Mouse (Mus musculus) ovary, adult 2 months (tissue): Measurements from ENCODE around the gene Fam13a. TPM values are rescaled to one million over a fixed set of nuclear protein-coding genes. Genes with fewer than 3 reads are reported as not detected.

Source experiments
- polyA plus RNA-seq: library from polyadenylated mRNA; depleted of rRNA; stranded (reverse); fragments of >200 nt; gene quantifications from 2 replicates; pipeline ENCODE4 v1.2.3, GENCODE M21; 2012; rRNA removed

Gene Fam13a
- polyA plus RNA-seq: 12.6 and 18.2 TPM in 2 replicates

GRCm38 (mm10) chr6:59024164-59024724 is at the start of gene Fam13a:
TSS of gene Fam13a (minus strand) at chr6:59024549.

GRCm38 (mm10) chr6:58906852-58907261 is 117.5 kb downstream of the Fam13a start, which contains the start of gene Nap1l5:
TSS of gene Nap1l5 (minus strand) at chr6:58907076.

Other genes starting within 250 kb of the Fam13a start
- gene Herc3, start 193.1 kb downstream of the Fam13a start, polyA plus RNA-seq: 21.1 and 27.6 TPM in 2 replicates
- 102 and 144 TPM in 2 replicates for gene Nap1l5, start 117.5 kb downstream of the Fam13a start, polyA plus RNA-seq
- 4.1 and 5.4 TPM in 2 replicates for gene Tigd2, start 184.3 kb upstream of the Fam13a start, polyA plus RNA-seq